Mouse (Mus musculus) Muller cell, postnatal 12 days (primary cell): ENCODE results near the gene Itgav.
A peak's percentile ranks its signal among the peaks of the same experiment; 100 is the strongest.

ENCODE experiments used
- DNase-seq: peaks from one replicate; pipeline ENCODE4 v3.0.0-alpha.2; 2015; ENCODE audit errors: inconsistent ontology term

Gene Itgav

DNA sequence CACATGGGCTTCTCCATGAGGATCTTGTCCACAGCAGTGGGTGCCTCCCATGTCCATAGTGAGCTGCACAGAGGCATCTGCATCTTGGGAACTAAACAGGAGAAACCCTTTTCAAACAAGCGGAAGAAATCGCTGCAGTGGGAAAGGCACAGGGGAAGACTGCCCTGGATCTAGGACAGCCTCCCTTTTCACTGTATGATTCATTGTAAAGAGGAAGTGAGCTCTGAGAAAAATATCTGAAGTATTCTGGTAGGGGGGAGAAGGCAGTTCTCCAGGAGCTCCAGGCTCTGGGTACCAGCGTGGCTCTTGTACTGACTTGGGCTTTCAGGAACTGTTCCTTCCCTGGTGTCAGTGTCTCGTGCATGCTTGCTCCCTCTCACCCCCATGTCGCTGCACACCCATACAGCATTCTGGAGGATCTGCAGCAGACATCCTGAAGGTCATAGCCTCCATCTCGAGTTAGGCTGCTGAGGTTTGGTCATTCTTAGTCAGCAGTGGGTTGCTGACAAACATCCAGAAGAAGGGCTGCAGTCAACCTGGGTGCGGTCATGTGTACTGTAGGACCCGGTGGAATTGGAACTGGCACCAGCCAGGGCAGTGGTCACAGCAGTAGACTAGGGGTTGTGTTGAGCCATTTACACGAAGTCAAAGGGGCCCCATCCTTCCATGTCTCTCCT, 20.2 kb downstream of the Itgav start:
- DNase-seq = peak; percentile 85

DNA sequence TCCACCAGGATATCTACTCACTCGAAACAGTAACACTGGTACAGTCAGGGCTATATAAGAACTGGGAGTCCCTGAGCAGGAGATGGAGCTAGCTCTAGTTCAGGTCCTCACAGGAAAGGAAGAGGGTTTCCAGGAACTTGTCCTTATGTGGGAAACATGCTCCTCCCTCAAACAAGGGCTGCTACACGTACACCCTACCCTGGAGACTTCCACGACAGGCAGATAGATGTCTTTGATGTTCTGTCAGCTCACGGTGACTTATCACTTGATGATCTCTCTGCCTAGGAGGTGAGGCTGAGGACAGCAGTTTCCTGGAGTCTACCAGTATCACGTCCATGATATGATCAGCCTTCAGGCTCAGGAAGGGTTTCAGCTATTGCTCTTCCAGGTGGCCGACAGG, 21.1 kb downstream of the Itgav start:
- no peak for DNase-seq

DNA sequence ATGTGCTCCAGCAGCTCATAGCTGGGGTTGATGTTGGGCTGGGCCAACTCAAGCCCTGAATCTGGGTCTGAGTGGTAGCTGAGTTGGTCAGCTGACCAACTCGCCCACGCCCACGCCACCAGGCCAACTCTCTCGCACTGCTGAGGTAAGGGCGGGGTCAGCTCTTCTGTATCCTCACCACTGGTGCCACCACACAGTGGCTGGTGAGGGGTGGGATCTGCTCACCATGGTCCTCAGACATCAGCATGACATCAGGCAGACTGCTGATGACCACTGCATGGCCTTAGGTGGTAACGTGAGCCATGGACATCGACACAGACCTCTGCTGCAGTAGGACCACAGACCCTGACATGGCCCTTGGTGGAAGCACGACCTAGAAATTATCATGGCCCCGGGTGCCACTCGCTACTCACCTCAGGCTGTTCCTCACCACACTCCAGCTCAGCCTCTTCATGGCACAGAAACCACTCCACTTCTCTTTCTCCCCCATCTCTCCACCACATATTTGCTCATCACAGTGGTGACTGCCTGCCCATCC, 24.5 kb downstream of the Itgav start:
- no peak for DNase-seq

DNA sequence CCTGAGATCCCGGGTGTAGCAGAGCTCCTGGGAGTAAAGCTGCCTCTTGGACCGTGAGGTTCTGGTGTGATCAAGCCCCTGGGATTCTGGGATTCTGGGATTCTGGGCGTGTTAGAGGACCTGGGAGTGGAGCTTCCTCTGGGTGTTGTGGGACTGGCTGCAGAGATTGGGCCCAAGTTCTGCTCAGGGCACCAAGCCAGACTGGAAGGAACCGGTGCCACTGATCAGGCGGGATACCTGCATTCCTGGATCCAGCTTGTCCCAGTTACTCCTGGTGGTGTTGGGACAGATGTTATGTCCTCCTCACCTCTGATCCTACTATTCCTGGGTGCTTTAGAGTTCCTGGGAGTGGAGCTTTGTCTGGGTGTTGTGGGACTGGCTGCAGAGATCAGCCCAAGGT, 28.8 kb downstream of the Itgav start:
- no peak for DNase-seq

DNA sequence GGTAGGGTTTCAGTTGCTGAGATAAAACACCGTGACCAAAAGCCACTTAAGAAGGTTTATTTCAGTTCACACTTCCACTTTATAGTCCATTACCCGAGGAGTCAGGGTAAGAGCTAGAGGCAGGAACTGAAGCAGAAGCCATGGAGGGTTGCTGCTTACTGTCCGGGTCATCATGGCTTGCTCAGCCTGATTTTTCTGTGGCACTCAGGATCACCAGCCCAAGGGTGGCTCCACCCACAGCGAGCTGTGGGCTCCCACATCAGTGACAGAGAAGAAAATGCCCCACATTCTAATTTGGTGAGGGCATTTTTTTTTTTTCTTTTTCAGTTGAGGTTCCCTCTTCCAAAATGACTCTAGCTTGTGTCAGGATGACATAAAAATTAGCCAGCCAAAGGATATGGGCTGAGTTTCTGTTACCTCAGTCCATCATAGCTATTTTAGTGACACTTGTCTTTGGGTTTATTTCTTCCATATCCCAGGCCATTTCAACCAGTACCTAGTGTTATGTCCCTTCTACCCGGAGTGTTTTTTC, 30.2 kb downstream of the Itgav start:
- no peak for DNase-seq

DNA sequence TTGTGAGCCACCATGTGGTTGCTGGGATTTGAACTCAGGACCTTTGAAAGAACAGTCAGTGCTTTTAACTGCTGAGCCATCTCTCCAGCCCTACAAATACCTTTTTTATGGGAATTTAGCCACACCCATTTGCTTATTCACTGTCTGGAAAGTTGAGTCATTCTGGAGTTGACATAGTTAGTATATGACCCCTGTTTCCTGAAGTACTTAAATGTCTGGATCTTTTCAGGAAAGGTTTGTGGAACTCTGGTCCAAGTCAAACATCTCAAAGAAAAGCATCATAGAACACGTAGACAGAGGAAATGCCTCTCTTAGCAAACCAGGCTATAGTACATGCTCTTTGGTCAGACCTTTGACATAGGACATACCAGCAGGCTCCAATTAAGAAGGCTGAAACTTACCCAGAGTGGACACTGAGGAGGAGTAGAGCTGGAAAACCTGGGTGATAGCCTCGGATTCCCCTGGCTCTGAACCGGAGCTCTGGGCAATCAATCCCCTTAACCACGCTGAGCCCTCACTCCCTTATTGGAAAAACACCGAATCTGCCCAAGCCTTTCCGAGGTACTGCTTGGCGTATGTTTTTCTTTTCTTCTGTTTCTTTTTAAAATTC, 34.5 kb downstream of the Itgav start:
- peak; percentile 81 for DNase-seq

DNA sequence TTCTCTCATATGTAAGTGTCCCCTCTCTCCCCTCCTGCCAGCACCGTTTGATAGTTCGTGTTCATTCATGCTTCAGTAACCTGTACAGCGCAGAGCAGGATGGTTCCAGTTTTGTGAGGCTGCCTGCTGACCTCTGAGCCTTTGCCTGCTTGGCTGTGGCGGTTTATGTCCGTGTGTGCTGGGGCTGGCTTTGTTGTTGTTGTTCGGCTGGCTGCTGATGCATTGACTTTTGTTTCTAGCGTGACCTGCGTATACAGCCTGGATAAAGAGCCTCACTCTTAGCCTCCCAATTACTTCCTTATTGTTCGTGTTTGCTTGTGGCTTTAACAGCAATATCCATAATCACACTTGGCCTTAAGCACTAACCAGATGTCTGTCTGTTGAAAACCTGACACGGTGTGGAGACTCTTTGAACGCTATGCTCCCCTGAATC, 35.0 kb downstream of the Itgav start:
- DNase-seq = peak; percentile 71

DNA sequence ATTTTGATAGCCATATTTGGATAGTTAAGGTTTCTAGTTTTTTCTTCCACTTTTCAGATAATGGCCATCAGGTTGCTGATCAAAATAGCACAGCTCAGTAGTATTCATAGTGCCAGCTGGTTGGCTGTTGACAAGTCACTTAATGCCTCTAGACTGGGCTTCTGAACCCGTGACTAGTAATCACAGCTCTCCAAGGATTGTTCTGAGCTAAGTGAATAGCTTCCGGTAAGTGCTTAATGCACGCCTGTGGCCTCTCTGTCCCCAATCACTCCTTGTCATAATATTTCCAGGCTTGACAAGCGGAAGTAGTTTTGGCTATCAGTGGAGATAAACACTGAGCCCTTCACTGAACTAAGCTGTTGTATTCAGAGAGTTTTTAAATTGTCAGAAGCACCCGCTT, 35.5 kb downstream of the Itgav start:
- DNase-seq = peak; percentile 46

DNA sequence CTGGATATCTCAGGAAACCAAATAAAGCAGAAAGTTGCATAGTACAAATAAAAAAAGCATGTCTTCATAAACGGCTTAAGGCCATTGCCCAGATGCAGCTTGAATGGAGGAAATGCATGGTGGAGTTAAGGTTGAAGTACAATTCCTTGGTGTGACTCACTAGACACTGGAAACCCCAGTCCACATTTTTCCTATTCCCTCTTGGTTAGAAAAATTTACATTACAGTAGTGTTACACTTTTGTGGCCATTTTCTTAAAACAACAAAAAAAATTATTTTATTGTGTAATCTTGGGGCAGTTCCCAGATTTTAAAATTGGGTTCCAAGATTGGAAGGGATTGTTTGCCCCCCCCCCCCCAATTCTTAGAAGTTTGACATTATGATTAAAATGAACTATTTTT, 35.9 kb downstream of the Itgav start:
- DNase-seq = no peak

DNA sequence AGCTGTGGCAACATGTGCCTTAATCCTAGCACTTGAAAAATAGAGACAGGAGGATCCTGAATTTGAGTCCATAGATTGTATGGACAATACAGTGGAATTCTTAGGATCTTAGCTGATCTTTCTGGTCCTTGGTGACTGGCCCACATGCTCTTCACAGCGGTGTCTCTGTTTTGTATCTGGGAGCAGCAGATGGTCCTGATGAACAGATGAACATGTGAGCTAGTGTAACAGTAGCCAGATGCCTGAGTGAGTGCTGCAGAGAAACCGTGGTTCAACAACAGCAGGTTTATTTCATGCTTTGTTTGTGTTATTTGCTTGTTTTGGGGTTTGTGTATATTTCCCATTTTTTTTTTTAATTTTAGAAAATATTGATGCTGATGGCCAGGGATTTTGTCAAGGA, 37.3 kb downstream of the Itgav start:
- no peak for DNase-seq

DNA sequence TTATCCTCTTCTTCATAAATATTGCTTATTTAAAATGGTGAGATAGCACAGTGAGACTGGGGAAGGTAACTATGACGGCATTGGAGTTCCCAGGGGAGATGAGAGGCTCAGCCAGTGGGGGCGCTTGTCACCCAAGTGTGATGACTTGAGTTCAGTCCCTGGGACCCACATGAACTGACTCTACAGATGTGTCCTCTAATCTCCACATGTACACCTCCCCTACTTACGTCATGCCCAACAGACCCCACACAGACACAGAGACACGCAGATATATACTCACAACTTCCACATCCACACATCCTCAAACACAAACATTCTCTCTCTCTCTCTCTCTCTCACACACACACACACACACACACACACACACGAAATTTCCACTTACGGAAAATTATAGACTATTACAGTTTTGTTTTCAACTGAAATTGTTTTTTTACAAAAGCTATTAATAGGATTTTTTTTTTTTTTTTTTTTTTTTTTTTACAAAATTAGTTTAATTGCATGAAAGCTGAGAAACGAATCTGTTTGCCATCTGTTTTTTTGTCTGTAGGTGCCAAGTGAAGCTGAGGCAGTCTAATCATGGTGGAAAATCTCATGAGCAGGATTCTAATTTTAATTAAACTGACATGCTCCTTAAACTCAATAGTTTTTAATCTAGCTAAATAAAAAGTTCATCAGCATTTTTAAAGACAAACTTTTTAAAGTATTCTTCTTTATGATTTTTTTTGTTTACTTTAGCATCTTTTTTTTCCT, 38.1 kb downstream of the Itgav start:
- DNase-seq = no peak

DNA sequence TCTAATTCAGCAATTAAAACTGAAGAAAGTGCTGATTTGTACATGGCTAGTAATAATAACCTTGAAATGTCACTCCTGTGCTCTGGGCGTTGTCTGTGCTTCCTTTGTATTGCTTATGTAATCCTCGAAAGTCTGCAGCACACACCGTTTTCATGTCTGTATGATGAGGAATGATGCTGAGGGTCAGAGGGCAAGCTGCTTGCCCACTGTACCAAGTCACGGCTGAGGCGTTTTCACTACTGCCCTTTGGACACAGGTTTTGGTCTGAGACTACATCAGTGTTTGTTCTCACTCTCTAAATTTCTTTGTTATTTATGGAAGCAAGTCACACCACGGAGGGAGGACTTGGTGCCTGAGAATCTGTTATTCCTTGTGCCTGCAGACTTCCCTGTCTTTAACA, 41.9 kb downstream of the Itgav start:
- DNase-seq = no peak

DNA sequence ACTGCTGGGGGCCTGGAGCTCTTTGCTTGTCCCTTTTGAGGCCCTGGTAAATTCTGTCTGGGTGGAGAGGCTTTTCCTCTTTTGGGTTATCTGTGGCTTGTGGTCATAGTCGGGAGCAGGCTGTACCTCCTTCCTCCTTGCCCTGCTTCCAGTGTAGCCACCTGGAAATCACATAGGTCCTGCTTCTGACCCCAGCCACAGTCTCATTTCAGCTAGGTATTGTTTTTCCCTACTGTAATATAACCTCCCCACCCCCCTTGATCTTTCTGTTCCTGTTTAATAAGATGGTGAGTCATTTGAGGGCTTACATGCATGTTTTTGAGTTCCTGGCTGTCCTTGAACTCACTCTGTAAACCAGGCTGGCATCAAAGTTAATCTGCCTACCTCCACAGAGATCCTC, 42.7 kb downstream of the Itgav start:
- no peak for DNase-seq

DNA sequence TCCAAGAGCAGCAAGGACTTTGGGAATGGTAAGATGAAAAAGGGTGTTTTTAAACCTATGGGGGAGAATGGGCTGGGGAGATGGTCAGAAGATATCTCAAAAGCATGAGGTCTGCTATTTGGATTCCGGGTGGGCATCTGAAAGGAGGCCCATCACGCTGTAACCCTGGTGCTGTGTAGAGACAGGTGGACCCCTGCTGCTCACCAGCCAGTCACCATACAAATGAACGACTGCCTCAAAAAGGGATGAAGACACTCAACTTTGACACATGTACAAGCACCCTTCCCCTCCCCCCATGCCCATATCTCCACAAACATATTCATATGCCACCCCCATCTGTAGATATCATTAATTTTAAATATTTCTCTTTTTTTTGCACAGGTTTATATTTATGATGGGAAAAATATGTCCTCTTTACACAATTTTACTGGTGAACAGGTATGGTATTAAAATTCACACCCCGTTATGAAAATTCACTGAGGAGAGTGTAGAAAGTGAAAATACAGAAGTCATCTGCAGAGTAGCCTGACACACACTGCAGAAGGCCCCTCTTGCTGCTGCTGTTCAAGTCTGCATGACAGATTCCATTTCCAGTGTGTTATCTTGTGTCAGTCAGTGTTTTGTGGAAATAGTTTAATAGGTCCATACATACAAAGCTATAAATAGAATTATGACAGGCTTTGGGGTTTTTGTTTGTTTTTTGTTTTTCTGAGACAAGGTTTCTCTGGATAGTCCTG, 44.3 kb downstream of the Itgav start:
- no peak for DNase-seq

DNA sequence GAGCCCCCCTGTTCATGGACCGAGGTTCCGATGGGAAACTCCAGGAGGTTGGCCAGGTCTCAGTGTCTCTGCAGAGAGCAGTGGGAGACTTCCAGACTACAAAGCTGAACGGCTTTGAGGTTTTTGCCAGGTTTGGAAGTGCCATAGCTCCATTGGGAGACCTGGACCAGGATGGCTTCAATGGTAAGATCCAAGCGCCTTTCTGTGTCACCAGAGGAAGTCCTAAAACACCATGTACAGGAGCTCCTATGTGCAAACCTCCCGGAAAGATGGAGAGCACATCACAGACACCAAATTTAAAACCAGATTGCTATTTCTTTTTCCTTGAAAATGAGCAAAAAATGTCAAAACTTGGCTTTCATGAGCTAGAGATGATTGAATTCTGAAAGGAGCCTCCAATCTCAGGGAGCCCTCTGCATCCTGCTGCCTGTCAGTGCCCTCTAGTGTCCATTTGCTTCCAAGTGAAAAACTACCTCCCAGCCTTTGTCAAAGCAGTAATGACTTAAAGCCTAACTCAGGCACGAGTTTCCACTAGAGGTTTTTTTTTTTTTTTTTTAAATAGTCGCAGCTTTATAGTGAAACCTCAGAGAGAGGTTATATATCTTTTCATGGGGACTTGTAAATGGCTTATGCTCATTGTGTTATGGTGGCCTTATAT, 47.1 kb downstream of the Itgav start:
- DNase-seq = peak; percentile 48

DNA sequence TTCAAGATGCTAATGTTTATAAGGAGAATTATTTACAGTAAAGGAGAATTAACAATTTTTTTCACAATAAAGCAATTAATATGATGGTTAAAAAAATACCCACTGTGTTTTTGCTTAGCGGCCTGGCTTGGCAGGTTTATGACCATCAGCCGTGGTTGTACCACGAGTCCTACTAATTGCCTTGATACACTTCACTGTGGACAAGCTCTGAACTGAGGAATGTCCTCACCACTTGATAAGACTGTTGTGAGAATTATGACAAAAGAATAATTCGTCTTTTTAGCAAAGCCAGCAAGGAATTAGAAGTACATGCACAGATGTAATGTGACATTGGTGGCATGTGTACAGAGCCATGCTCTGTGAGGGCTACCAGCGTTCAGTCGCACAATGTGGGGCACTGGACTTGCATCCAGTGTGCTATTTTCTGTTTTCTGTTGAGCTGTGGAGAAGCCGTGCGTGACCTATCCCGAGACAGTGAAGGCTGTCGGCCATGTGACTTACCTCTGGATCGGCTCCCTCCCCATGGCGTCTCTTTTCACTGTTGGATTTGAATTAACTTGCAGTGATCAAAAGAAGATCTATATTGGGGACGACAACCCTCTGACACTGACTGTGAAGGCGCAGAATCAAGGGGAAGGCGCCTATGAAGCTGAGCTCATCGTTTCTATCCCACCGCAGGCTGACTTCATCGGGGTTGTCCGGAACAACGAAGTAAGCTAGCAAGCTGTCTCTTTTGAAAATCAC, 67.3 kb downstream of the Itgav start:
- peak; percentile 69 for DNase-seq

DNA sequence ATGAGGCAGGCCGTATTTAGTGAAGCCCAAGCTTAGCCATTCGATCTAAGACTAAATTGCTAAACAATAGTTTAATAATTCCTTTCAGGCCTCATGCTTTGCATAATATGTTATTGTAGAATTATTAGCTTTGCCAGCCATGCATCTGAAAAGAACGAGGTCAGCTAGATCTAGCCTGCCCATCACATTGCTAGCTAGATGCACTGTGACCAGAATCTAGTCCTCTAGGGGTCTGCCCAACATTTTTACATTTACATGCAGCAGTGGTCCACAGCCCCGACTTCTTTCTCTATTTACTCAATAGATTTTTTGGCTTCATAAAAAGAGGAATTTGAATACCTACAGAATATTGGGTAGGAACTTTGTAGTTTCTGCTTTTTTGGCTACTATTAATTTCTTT, 67.9 kb downstream of the Itgav start:
- DNase-seq = no peak

DNA sequence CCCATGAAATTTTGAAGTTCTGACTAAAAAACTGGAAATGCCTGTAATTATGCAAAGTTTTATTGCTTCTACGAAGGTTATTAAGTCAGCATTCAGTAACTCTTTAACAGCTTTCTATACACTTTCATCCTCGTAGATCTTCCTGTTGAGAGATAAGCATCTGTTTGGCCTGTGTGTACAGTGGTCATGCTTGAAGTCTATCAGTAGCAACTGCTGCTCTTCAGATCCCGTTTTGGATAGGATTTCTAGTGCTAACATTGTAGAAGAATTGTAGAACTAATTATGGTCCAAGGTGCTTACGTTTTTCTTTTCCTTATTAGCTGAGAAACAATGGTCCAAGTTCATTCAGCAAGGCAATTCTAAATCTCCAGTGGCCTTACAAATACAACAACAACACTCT, 71.6 kb downstream of the Itgav start:
- no peak for DNase-seq

DNA sequence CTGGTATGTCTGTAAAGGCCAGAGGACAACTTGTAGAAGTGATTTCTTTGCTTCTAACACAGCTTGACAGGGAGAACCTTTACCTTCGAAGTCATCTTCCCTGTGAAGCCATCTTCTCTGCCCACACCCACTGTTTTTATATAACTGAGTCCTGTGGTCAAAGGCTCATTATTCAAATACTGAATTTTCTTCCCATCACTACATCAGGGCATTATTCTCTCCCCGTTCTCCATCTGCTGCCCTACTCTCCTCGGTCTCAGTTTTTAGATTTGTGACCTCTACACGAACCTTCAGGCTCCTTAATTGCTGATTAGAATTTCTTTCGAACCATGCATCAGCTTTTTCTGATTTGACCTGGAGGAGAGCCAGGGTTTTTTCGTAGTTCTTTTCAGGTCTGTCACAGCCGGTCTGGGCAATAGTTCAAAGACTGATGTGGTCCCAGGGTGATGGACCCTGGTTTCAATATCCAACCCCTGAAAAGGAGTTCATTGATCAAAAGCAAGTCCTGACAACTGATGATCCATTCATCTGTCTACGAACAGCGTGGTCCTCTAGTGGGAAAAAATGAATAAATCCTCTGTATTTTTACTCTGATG, 73.8 kb downstream of the Itgav start:
- DNase-seq = peak; percentile 61
